Comparison of ENCODE assay signal across 26 mouse cellular contexts in genomic region chr14:58570021-58570420, GRCm38 (mm10).
A peak's percentile ranks its signal among the peaks of the same experiment; 100 is the strongest.
DNase-seq lines count a peak whose midpoint lies in the region; ATAC-seq lines count a peak whose summit lies in the region.
"Had no signal": no experiment of that assay in that cellular context is flagged by ENCODE, and none has a peak within 500 bp of the region (broad histone marks: within the 10 kb centered on the region; RNA-seq: fewer than 3 reads in every experiment).

No protein-coding gene starts in this region.

- H3K4me3 ChIP-seq in forebrain, embryonic 14.5 days (ENCODE audit: low read depth, low read length): no peak overlapping the region
- no peak overlapping the region for H3K4me3 ChIP-seq in forebrain, embryonic 10.5 days
- no peak overlapping the region for H3K4me3 ChIP-seq in midbrain, embryonic 11.5 days (ENCODE audit: low read depth, low read length)
- H3K4me3 ChIP-seq in midbrain, embryonic 10.5 days: no peak overlapping the region
- H3K4me3 ChIP-seq in hindbrain, embryonic 11.5 days (ENCODE audit: low read depth, low read length): no peak overlapping the region
- H3K4me3 ChIP-seq: forebrain, embryonic 15.5 days; heart, adult 2 months; heart, embryonic 10.5 days; heart, embryonic 13.5 days; hindbrain, embryonic 12.5 days; hindbrain, embryonic 15.5 days had no signal

- H3K9me3 ChIP-seq in forebrain, embryonic 14.5 days (replicated peaks; ENCODE audit: control insufficient read depth, low read length): no peaks in the 10 kb centered on the region
- H3K9me3 ChIP-seq in forebrain, embryonic 10.5 days: no peaks in the 10 kb centered on the region
- H3K9me3 ChIP-seq in midbrain, embryonic 11.5 days (ENCODE audit: control insufficient read depth, low read length): no peaks in the 10 kb centered on the region
- H3K9me3 ChIP-seq in midbrain, embryonic 10.5 days (replicated peaks): no peaks in the 10 kb centered on the region
- no peaks in the 10 kb centered on the region for H3K9me3 ChIP-seq in hindbrain, embryonic 11.5 days (ENCODE audit: control insufficient read depth, low read length)
- H3K9me3 ChIP-seq: forebrain, embryonic 15.5 days; G1E; heart, embryonic 10.5 days; hindbrain, embryonic 12.5 days; hindbrain, embryonic 15.5 days had no signal

- no peaks in the 10 kb centered on the region for H3K36me3 ChIP-seq in forebrain, embryonic 14.5 days (ENCODE audit: control insufficient read depth, insufficient read depth, low read length)
- H3K36me3 ChIP-seq in forebrain, embryonic 10.5 days (replicated peaks): no peaks in the 10 kb centered on the region
- no peaks in the 10 kb centered on the region for H3K36me3 ChIP-seq in midbrain, embryonic 11.5 days (ENCODE audit: control insufficient read depth, insufficient read depth, low read length)
- H3K36me3 ChIP-seq in midbrain, embryonic 10.5 days: no peaks in the 10 kb centered on the region
- no peaks in the 10 kb centered on the region for H3K36me3 ChIP-seq in hindbrain, embryonic 11.5 days (ENCODE audit: control insufficient read depth, insufficient read depth, low read length)
- H3K36me3 ChIP-seq: forebrain, embryonic 15.5 days; G1E; heart, embryonic 10.5 days; heart, embryonic 13.5 days; hindbrain, embryonic 12.5 days; hindbrain, embryonic 15.5 days had no signal

- H3K27ac ChIP-seq in forebrain, embryonic 14.5 days (ENCODE audit: low read depth, low read length): no peak overlapping the region
- no peak overlapping the region for H3K27ac ChIP-seq in forebrain, embryonic 10.5 days
- no peak overlapping the region for H3K27ac ChIP-seq in midbrain, embryonic 11.5 days (ENCODE audit: low read depth, low read length)
- H3K27ac ChIP-seq in midbrain, embryonic 10.5 days (replicated peaks): no peak overlapping the region
- no peak overlapping the region for H3K27ac ChIP-seq in hindbrain, embryonic 11.5 days (ENCODE audit: low read depth, low read length)
- H3K27ac ChIP-seq: forebrain, embryonic 15.5 days; heart, adult 2 months; heart, embryonic 10.5 days; heart, embryonic 13.5 days; hindbrain, embryonic 12.5 days; hindbrain, embryonic 15.5 days had no signal

- peak; percentile 17 for DNase-seq in forebrain, embryonic 14.5 days (ENCODE audit: low spot score)
- DNase-seq in forebrain, embryonic 10.5 days (ENCODE audit: extremely low spot score, low spot score): no peak
- peak; percentile 68 for DNase-seq in midbrain, embryonic 11.5 days (ENCODE audit: low spot score, missing footprints)
- no peak for DNase-seq in midbrain, embryonic 10.5 days (ENCODE audit: low spot score)
- DNase-seq in gonadal fat pad, adult 2 months (ENCODE audit: low read depth): peak; percentile 83
- DNase-seq in hindbrain, embryonic 11.5 days (ENCODE audit: low spot score): no peak
- DNase-seq: adrenal gland, postnatal 10 days; adrenal gland, postnatal 36 days; B cell, adult 2 months; cerebellum, adult 11 months; cerebellum, adult 2 months; cerebellum, adult 9-11 months; gastrocnemius, postnatal 14 days; heart, adult 2 months; heart, postnatal 14 days; heart, postnatal 4 days; kidney, adult 2 months had no signal

- no peak for ATAC-seq in forebrain, embryonic 14.5 days
- no peak for ATAC-seq in midbrain, embryonic 11.5 days (ENCODE audit: low FRiP score)
- ATAC-seq in hindbrain, embryonic 11.5 days (ENCODE audit: low FRiP score): no peak
- ATAC-seq: forebrain, embryonic 15.5 days; intestine, postnatal 0 days; Patski had no signal

- 84% methylated on average over 2 of the region's 2 CpGs for WGBS in forebrain, embryonic 14.5 days
- WGBS in forebrain, embryonic 10.5 days: 89% methylated on average over 2 of the region's 2 CpGs
- 84% methylated on average over 2 of the region's 2 CpGs for WGBS in midbrain, embryonic 11.5 days
- WGBS in midbrain, embryonic 10.5 days: 80% methylated on average over 2 of the region's 2 CpGs
- 85% methylated on average over 2 of the region's 2 CpGs for WGBS in hindbrain, embryonic 11.5 days

- no peak overlapping the region for H3K9ac ChIP-seq in forebrain, embryonic 14.5 days (ENCODE audit: low read length)
- H3K9ac ChIP-seq in midbrain, embryonic 11.5 days (ENCODE audit: low read length): no peak overlapping the region
- H3K9ac ChIP-seq in hindbrain, embryonic 11.5 days (ENCODE audit: low read depth, low read length): no peak overlapping the region
- H3K9ac ChIP-seq: forebrain, embryonic 15.5 days; heart, embryonic 13.5 days; hindbrain, embryonic 12.5 days; hindbrain, embryonic 15.5 days had no signal

- no peaks in the 10 kb centered on the region for H3K4me1 ChIP-seq in forebrain, embryonic 14.5 days (ENCODE audit: control insufficient read depth, insufficient read depth, low read length)
- no peaks in the 10 kb centered on the region for H3K4me1 ChIP-seq in forebrain, embryonic 10.5 days
- no peaks in the 10 kb centered on the region for H3K4me1 ChIP-seq in midbrain, embryonic 11.5 days (ENCODE audit: control insufficient read depth, insufficient read depth, low read length)
- H3K4me1 ChIP-seq in midbrain, embryonic 10.5 days: no peaks in the 10 kb centered on the region
- H3K4me1 ChIP-seq in hindbrain, embryonic 11.5 days (replicated peaks; ENCODE audit: control insufficient read depth, insufficient read depth, low read length): no peaks in the 10 kb centered on the region
- H3K4me1 ChIP-seq: forebrain, embryonic 15.5 days; heart, embryonic 10.5 days; heart, embryonic 13.5 days; hindbrain, embryonic 12.5 days; hindbrain, embryonic 15.5 days had no signal

- no peaks in the 10 kb centered on the region for H3K27me3 ChIP-seq in forebrain, embryonic 14.5 days (replicated peaks; ENCODE audit: control insufficient read depth, insufficient read depth, low read length)
- no peaks in the 10 kb centered on the region for H3K27me3 ChIP-seq in forebrain, embryonic 10.5 days (ENCODE audit: poor library complexity, severe bottlenecking)
- no peaks in the 10 kb centered on the region for H3K27me3 ChIP-seq in midbrain, embryonic 11.5 days (ENCODE audit: control insufficient read depth, insufficient read depth, low read length)
- no peaks in the 10 kb centered on the region for H3K27me3 ChIP-seq in midbrain, embryonic 10.5 days (ENCODE audit: low read depth, poor library complexity, severe bottlenecking)
- no peaks in the 10 kb centered on the region for H3K27me3 ChIP-seq in hindbrain, embryonic 11.5 days (ENCODE audit: control insufficient read depth, insufficient read depth, low read length)
- H3K27me3 ChIP-seq: CH12.LX; forebrain, embryonic 15.5 days; heart, embryonic 13.5 days; hindbrain, embryonic 12.5 days; hindbrain, embryonic 15.5 days had no signal

- no peak overlapping the region for H3K4me2 ChIP-seq in forebrain, embryonic 14.5 days (ENCODE audit: low read length)
- no peak overlapping the region for H3K4me2 ChIP-seq in midbrain, embryonic 11.5 days
- no peak overlapping the region for H3K4me2 ChIP-seq in hindbrain, embryonic 11.5 days (replicated peaks; ENCODE audit: low read depth, low read length)
- H3K4me2 ChIP-seq: forebrain, embryonic 15.5 days; heart, embryonic 13.5 days; hindbrain, embryonic 12.5 days; hindbrain, embryonic 15.5 days had no signal

Comparison
In these comparisons a context has a peak if more than half of its experiments do, and no peak if none do; other contexts are left out.
1. DNase-seq: peak in forebrain, embryonic 14.5 days (single experiment), midbrain, embryonic 11.5 days (single experiment) and gonadal fat pad, adult 2 months (single experiment); none in forebrain, embryonic 10.5 days (single experiment), midbrain, embryonic 10.5 days (single experiment) and hindbrain, embryonic 11.5 days (single experiment).